Mouse (Mus musculus): ENCODE measurements around the gene Gmeb2.

DNA sequence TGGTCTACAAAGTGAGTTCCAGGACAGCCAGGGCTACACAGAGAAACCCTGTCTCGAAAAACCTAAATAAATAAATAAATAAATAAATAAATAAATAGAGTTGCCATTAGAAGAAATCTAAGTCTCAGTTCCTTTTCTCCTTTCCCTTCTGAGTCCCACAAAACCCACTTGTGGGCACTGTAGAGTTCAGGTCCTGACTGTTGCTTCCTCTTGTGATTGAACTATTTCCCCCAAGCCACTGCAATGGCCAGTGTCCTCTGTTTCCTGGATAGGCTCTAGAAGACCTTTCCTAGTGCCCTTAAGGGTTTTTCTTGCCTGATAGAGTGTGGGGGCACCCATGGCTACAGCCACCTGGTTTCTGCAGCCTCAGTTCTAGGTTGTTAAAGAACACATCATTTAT is 17.1 kb upstream of the Gmeb2 start:
- no peak for TF ChIP-seq POLR2A (IDR thresholded peaks at IDR 0.05; ENCODE audit: borderline replicate concordance, low read depth, low read length)
- no peak for TF ChIP-seq CTCF (IDR thresholded peaks at IDR 0.05; ENCODE audit: low read depth, low read length)
